Mouse (Mus musculus) lung, postnatal 0 days (tissue): ENCODE results near the gene Zc3h15.

Experiments used
- CTCF ChIP-seq: IDR thresholded peaks from 2 replicates; pipeline ENCODE4 v1.5.1; 2016; ENCODE audit warnings: antibody characterized with exemption, mild to moderate bottlenecking
- EP300 ChIP-seq: IDR thresholded peaks from 2 replicates; pipeline ENCODE4 v1.6.1; 2016; ENCODE audit warnings: antibody characterized with exemption, mild to moderate bottlenecking, control low read depth

GRCm38 (mm10) chr2:83671843-83672242 lies 27.6 kb downstream of the Zc3h15 start:
- no peak for TF ChIP-seq CTCF
- no peak for TF ChIP-seq EP300
